In genomic region chr10:95678241-95678640, GRCm38 (mm10) we compare ENCODE assay signal across 9 mouse cellular contexts. TPM values are rescaled to one million over a fixed set of nuclear protein-coding genes. Genes with fewer than 3 reads are reported as not detected.
DNase-seq lines count a peak whose midpoint lies in the region; ATAC-seq and TF ChIP-seq lines count a peak whose summit lies in the region.
"Had no signal": no experiment of that assay in that cellular context is flagged by ENCODE, and none has a peak within 500 bp of the region (broad histone marks: within the 10 kb centered on the region; RNA-seq: fewer than 3 reads in every experiment).

No protein-coding gene starts in this region.

- ATAC-seq in midbrain, embryonic 11.5 days (ENCODE audit: low FRiP score): no peak

- H3K27me3 ChIP-seq in midbrain, embryonic 10.5 days (ENCODE audit: low read depth, poor library complexity, severe bottlenecking): no peaks in the 10 kb centered on the region; the same call in 1 of the 2 replicates
- no peaks in the 10 kb centered on the region for H3K27me3 ChIP-seq in midbrain, embryonic 11.5 days (ENCODE audit: control insufficient read depth, insufficient read depth, low read length)
- H3K27me3 ChIP-seq in megakaryocyte, embryonic 14.5 days (replicated peaks): no peaks in the 10 kb centered on the region

- DNase-seq in gastrocnemius, adult 2 months: no peak
- no peak for DNase-seq in gastrocnemius, adult 8-10 months (ENCODE audit: low spot score in 2 of 2)
- no peak for DNase-seq in midbrain, embryonic 10.5 days (ENCODE audit: low spot score)
- DNase-seq in midbrain, embryonic 11.5 days (ENCODE audit: low spot score, missing footprints): no peak
- DNase-seq in induced T-regulatory cell, adult 2 months (ENCODE audit: low read depth): peak; percentile 51
- no peak for DNase-seq in layer of hippocampus, adult 9-11 months
- DNase-seq in urinary bladder, postnatal 4 days (ENCODE audit: low spot score in 2 of 2): no peak

- H3K4me2 ChIP-seq in midbrain, embryonic 11.5 days: no peak overlapping the region
- H3K4me2 ChIP-seq: midbrain, embryonic 12.5 days had no signal

- H3K27ac ChIP-seq in gastrocnemius, adult 2 months: peak overlapping the region; percentile 85
- peak overlapping the region; percentile 1; the same call in 1 of the 2 replicates for H3K27ac ChIP-seq in midbrain, embryonic 10.5 days (replicated peaks)
- H3K27ac ChIP-seq in midbrain, embryonic 11.5 days (ENCODE audit: low read depth, low read length): no peak overlapping the region
- H3K27ac ChIP-seq: midbrain, embryonic 12.5 days had no signal

- no peaks in the 10 kb centered on the region for H3K36me3 ChIP-seq in midbrain, embryonic 10.5 days
- H3K36me3 ChIP-seq in midbrain, embryonic 11.5 days (ENCODE audit: control insufficient read depth, insufficient read depth, low read length): no peaks in the 10 kb centered on the region
- no peaks in the 10 kb centered on the region for H3K36me3 ChIP-seq in megakaryocyte, embryonic 14.5 days (replicated peaks; ENCODE audit: low read length)
- H3K36me3 ChIP-seq: midbrain, embryonic 12.5 days had no signal

- peaks cover 50% of the 10 kb centered on the region for H3K4me1 ChIP-seq in midbrain, embryonic 10.5 days
- H3K4me1 ChIP-seq in midbrain, embryonic 11.5 days (ENCODE audit: control insufficient read depth, insufficient read depth, low read length): peaks cover 11% of the 10 kb centered on the region; the same call in 1 of the 2 replicates
- H3K4me1 ChIP-seq in megakaryocyte, embryonic 14.5 days: peaks cover 70% of the 10 kb centered on the region

- WGBS in midbrain, embryonic 10.5 days: 87% methylated on average over 7 of the region's 7 CpGs
- 76% methylated on average over 7 of the region's 7 CpGs for WGBS in midbrain, embryonic 11.5 days

- no peak for TF ChIP-seq CTCF in gastrocnemius, adult 2 months (IDR thresholded peaks at IDR 0.05)

- peak overlapping the region; percentile 68 for H3K4me3 ChIP-seq in gastrocnemius, adult 2 months
- H3K4me3 ChIP-seq in midbrain, embryonic 10.5 days: no peak overlapping the region
- no peak overlapping the region for H3K4me3 ChIP-seq in midbrain, embryonic 11.5 days (ENCODE audit: low read depth, low read length)
- peak overlapping the region; percentile 91 for H3K4me3 ChIP-seq in megakaryocyte, embryonic 14.5 days (replicated peaks)
- H3K4me3 ChIP-seq: midbrain, embryonic 12.5 days had no signal

- 0 out of 2 replicates have a peak, but pooled peaks cover under 1% of the 10 kb centered on the region for H3K9me3 ChIP-seq in midbrain, embryonic 10.5 days (replicated peaks)
- no peaks in the 10 kb centered on the region for H3K9me3 ChIP-seq in midbrain, embryonic 11.5 days (ENCODE audit: control insufficient read depth, low read length)
- peaks cover 4% of the 10 kb centered on the region for H3K9me3 ChIP-seq in megakaryocyte, embryonic 14.5 days
- H3K9me3 ChIP-seq: midbrain, embryonic 12.5 days had no signal

- H3K9ac ChIP-seq in midbrain, embryonic 11.5 days (ENCODE audit: low read length): no peak overlapping the region
- H3K9ac ChIP-seq: midbrain, embryonic 12.5 days had no signal

- intact Hi-C loops in gastrocnemius, adult 2 months (cut with DNase I): loop anchor here (5.0 kb wide), 1 partner anchor 116 kb away; the partner anchor contains the start of gene Nudt4

RNA-seq across cellular contexts. Expression of gene Anapc15-ps, which starts 5.0 kb away (rescaled TPM):
- not detected for total RNA-seq in gastrocnemius, adult 2 months (2021)
- not detected for total RNA-seq in gastrocnemius, adult 8-10 months (2022)
- polyA plus RNA-seq in midbrain, embryonic 10.5 days (2016; fragmentation: Nextera tagmentation; extraction: Ambion mirVana): not detected in 2 replicates
- polyA plus RNA-seq in midbrain, embryonic 11.5 days (2014; fragmentation: Nextera tagmentation; extraction: Ambion mirVana): not detected in 2 replicates
- not detected in 2 replicates for polyA plus RNA-seq in megakaryocyte, embryonic 14.5 days (2012; ENCODE audit: insufficient read depth, low replicate concordance)
- polyA plus RNA-seq: midbrain, embryonic 12.5 days had no signal

Comparison
In these comparisons a context has a peak if more than half of its experiments do, and no peak if none do; other contexts are left out.
1. H3K4me3 ChIP-seq: peak in gastrocnemius, adult 2 months (single experiment) and megakaryocyte, embryonic 14.5 days (single experiment); none in midbrain, embryonic 10.5 days (single experiment) and midbrain, embryonic 11.5 days (single experiment).